Mouse (Mus musculus) C2C12 (cell line): ENCODE measurements around the gene Dnaaf1.

Experiments used
- CEBPB ChIP-seq: IDR thresholded peaks from one replicate; pipeline ENCODE4 v1.6.1; 2011; ENCODE audit warnings: low read depth, mild to moderate bottlenecking, control low read depth, moderate library complexity
- CTCF ChIP-seq: IDR thresholded peaks from one replicate; pipeline ENCODE4 v1.5.1; 2011; ENCODE audit not compliant: control insufficient read depth, insufficient read depth, insufficient read length
- MAX ChIP-seq: IDR thresholded peaks from one replicate; pipeline ENCODE4 v1.6.1; 2011; ENCODE audit warnings: mild to moderate bottlenecking, control low read depth
- MYOD1 ChIP-seq: IDR thresholded peaks from one replicate; pipeline ENCODE4 v1.6.1; 2011; ENCODE audit warnings: low read depth; ENCODE audit not compliant: control insufficient read depth, insufficient read length
- MYOG ChIP-seq: IDR thresholded peaks from one replicate; pipeline ENCODE4 v1.6.1; 2011; ENCODE audit not compliant: control insufficient read depth, insufficient read length; ENCODE audit errors: extremely low read depth
- USF1 ChIP-seq: IDR thresholded peaks from one replicate; pipeline ENCODE4 v1.6.1; 2011; ENCODE audit warnings: low read depth, mild to moderate bottlenecking, control low read depth, moderate library complexity

GRCm38 (mm10) chr8:119585901-119586300 lies 10.9 kb downstream of the Dnaaf1 start:
- TF ChIP-seq CTCF (no peak), MYOD1 (no peak), CEBPB (no peak), MYOG (no peak), MAX (no peak), USF1 (no peak)
